Mouse (Mus musculus) bone marrow macrophage, adult 2 months (primary cell): ENCODE data around the gene Tmem167.

Source experiments
- CTCF ChIP-seq: IDR thresholded peaks from 2 replicates; pipeline ENCODE4 v1.5.1; 2012; ENCODE audit warnings: low read depth, mild to moderate bottlenecking, low read length, moderate library complexity
- POLR2A ChIP-seq: IDR thresholded peaks from 2 replicates; pipeline ENCODE4 v1.6.1; 2012; ENCODE audit warnings: mild to moderate bottlenecking, low read depth, low read length, borderline replicate concordance

DNA sequence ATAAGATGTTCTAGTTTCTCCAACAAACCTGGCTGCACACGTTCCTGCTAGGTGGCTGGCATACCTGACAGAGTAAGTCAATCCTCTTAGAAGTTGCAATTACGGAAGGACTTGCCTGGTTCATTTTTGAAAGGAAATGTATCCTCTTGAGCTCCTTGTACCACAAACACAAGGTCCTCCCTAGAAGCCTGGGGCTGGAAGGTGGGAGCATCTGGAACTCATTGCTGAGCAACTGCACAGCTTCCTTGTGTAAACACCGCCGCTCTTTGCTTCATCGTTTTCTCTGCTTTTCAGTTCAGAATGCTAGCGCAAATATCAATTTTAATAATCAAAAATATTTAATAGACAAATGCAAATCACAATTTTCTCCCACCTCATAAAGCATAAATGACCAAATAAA, 102.9 kb downstream of the Tmem167 start:
- TF ChIP-seq POLR2A (no peak), CTCF (no peak)
